Mouse (Mus musculus) MEL (cell line): ENCODE results near the gene Tjp2. TPM values are rescaled to one million over a fixed set of nuclear protein-coding genes. Genes with fewer than 3 reads are reported as not detected.
A peak's percentile ranks its signal among the peaks of the same experiment; 100 is the strongest.
"Not testable (repeated sequence)": the region's sequence is repeated elsewhere in the genome, so short reads cannot be mapped to it uniquely, and the experiment has no call there.

ENCODE experiments used
- DNase-seq: peaks from one replicate; pipeline ENCODE4 v3.0.0; 2011; ENCODE audit warnings: low read depth, low spot score
- H3K27ac ChIP-seq: 2 replicates; pipeline ENCODE4 v1.5.1; 2012; ENCODE audit warnings: low read depth, mild to moderate bottlenecking, control low read depth, low read length, moderate library complexity; ENCODE audit not compliant: control insufficient read depth
- H3K27me3 ChIP-seq, 2 experiments: fragments of 150-350 bp in 1 of 2; sonication (generic) in 1 of 2; 2 replicates each; pipeline ENCODE4 v1.6.1; 2012; ENCODE audit warnings: low read length in 2 of 2, mild to moderate bottlenecking in 2 of 2, improper control_type of control experiment in 1 of 2, moderate library complexity in 1 of 2; ENCODE audit not compliant: insufficient read depth in 2 of 2, control insufficient read depth in 1 of 2
- H3K36me3 ChIP-seq, 2 experiments: 2 replicates each; pipeline ENCODE4 v1.6.1; 2012 to 2014; ENCODE audit warnings: low read length in 2 of 2, improper control_type of control experiment in 1 of 2, inconsistent platforms in 1 of 2, mild to moderate bottlenecking in 1 of 2; ENCODE audit not compliant: insufficient read depth in 2 of 2, control insufficient read depth in 1 of 2
- H3K4me1 ChIP-seq, 2 experiments: fragments of 150-350 bp in 1 of 2; sonication (generic) in 1 of 2; 2 replicates each; pipeline ENCODE4 v1.6.1; 2012; ENCODE audit warnings: low read length in 2 of 2, improper control_type of control experiment in 1 of 2, mild to moderate bottlenecking in 1 of 2; ENCODE audit not compliant: insufficient read depth in 2 of 2, control insufficient read depth in 1 of 2
- H3K4me3 ChIP-seq, 2 experiments: fragments of 150-350 bp in 1 of 2; sonication (generic) in 1 of 2; 2 replicates each; pipeline ENCODE4 v1.5.1; 2012; ENCODE audit warnings: low read depth in 2 of 2, low read length in 2 of 2, mild to moderate bottlenecking in 2 of 2, moderate library complexity in 2 of 2, control low read depth in 1 of 2, improper control_type of control experiment in 1 of 2; ENCODE audit not compliant: control insufficient read depth in 1 of 2, insufficient read depth in 1 of 2
- H3K79me2 ChIP-seq: 2 replicates; pipeline ENCODE4 v1.6.1; 2012; ENCODE audit warnings: mild to moderate bottlenecking, low read length, moderate library complexity; ENCODE audit not compliant: control insufficient read depth, poor library complexity, insufficient read depth
- H3K9ac ChIP-seq: 2 replicates; pipeline ENCODE4 v1.6.1; 2012; ENCODE audit warnings: low read depth, mild to moderate bottlenecking, control low read depth, low read length, moderate library complexity; ENCODE audit not compliant: control insufficient read depth, poor library complexity, severe bottlenecking
- H3K9me3 ChIP-seq: fragments of 150-350 bp; sonication (generic); replicated peaks from 2 replicates; pipeline ENCODE4 v1.6.1; 2012; ENCODE audit warnings: mild to moderate bottlenecking, low read length, improper control_type of control experiment, moderate library complexity; ENCODE audit not compliant: insufficient read depth
- BHLHE40 ChIP-seq: IDR thresholded peaks from 2 replicates; pipeline ENCODE4 v1.6.1; 2012; ENCODE audit warnings: low read depth, mild to moderate bottlenecking, inconsistent platforms, low read length, improper control_type of control experiment, borderline replicate concordance
- CHD2 ChIP-seq: IDR thresholded peaks from 2 replicates; pipeline ENCODE4 v1.6.1; 2011; ENCODE audit warnings: low read length, improper control_type of control experiment
- EP300 ChIP-seq, 2 experiments: IDR thresholded peaks; 2 replicates each; pipeline ENCODE4 v1.6.1; 2011; ENCODE audit warnings: improper control_type of control experiment in 2 of 2, low read length in 2 of 2, low read depth in 1 of 2, mild to moderate bottlenecking in 1 of 2
- ETS1 ChIP-seq: IDR thresholded peaks from 2 replicates; pipeline ENCODE4 v1.6.1; 2012; ENCODE audit warnings: low read depth, mild to moderate bottlenecking, inconsistent platforms, low read length, improper control_type of control experiment, moderate library complexity
- GABPA ChIP-seq: IDR thresholded peaks from 2 replicates; pipeline ENCODE4 v1.6.1; 2012; ENCODE audit warnings: low read depth, mild to moderate bottlenecking, inconsistent platforms, low read length, improper control_type of control experiment, moderate library complexity
- HCFC1 ChIP-seq: IDR thresholded peaks from 2 replicates; pipeline ENCODE4 v1.6.1; 2012; ENCODE audit warnings: low read depth, mild to moderate bottlenecking, inconsistent platforms, low read length, improper control_type of control experiment, moderate library complexity
- KAT2A ChIP-seq: conservative IDR thresholded peaks from 2 replicates; pipeline ENCODE4 v1.6.1; 2012; ENCODE audit warnings: low read depth, low read length, improper control_type of control experiment, inconsistent platforms
- MAFK ChIP-seq: IDR thresholded peaks from 2 replicates; pipeline ENCODE4 v1.6.1; 2011; ENCODE audit warnings: low read depth, mild to moderate bottlenecking, low read length, improper control_type of control experiment, borderline replicate concordance
- MAZ ChIP-seq: IDR thresholded peaks from 2 replicates; pipeline ENCODE4 v1.6.1; 2012; ENCODE audit warnings: low read depth, mild to moderate bottlenecking, inconsistent platforms, low read length, improper control_type of control experiment
- NELFE ChIP-seq: IDR thresholded peaks from 2 replicates; pipeline ENCODE4 v1.6.1; 2011; ENCODE audit warnings: low read depth, low read length, improper control_type of control experiment
- NRF1 ChIP-seq: IDR thresholded peaks from 2 replicates; pipeline ENCODE4 v1.6.1; 2014; ENCODE audit warnings: low read depth, mild to moderate bottlenecking, inconsistent platforms, low read length, improper control_type of control experiment, moderate library complexity; ENCODE audit not compliant: poor library complexity, insufficient read depth, severe bottlenecking
- POLR2A ChIP-seq, 2 experiments: IDR thresholded peaks; 2 replicates each; pipeline ENCODE4 v1.6.1; 2011 to 2012; ENCODE audit warnings: low read length in 2 of 2, mild to moderate bottlenecking in 2 of 2, control low read depth in 1 of 2, improper control_type of control experiment in 1 of 2, low read depth in 1 of 2, moderate library complexity in 1 of 2; ENCODE audit not compliant: control insufficient read depth in 1 of 2, insufficient read depth in 1 of 2, poor library complexity in 1 of 2
- POLR2AphosphoS2 ChIP-seq: IDR thresholded peaks from 2 replicates; pipeline ENCODE4 v1.6.1; 2011; ENCODE audit warnings: low read length, improper control_type of control experiment
- POLR2AphosphoS5 ChIP-seq: IDR thresholded peaks from 2 replicates; pipeline ENCODE4 v1.6.1; 2012; ENCODE audit warnings: low read depth, borderline replicate concordance, mild to moderate bottlenecking, inconsistent platforms, low read length, moderate library complexity, mixed read lengths
- SIN3A ChIP-seq: IDR thresholded peaks from 2 replicates; pipeline ENCODE4 v1.6.1; 2012; ENCODE audit warnings: low read length, improper control_type of control experiment, inconsistent platforms
- SMC3 ChIP-seq: IDR thresholded peaks from 2 replicates; pipeline ENCODE4 v1.6.1; 2011; ENCODE audit warnings: low read depth, low read length, improper control_type of control experiment
- TBP ChIP-seq: IDR thresholded peaks from 2 replicates; pipeline ENCODE4 v1.8.0; 2011; ENCODE audit warnings: low read depth, low read length, improper control_type of control experiment
- TCF12 ChIP-seq: IDR thresholded peaks from 2 replicates; pipeline ENCODE4 v1.6.1; 2014; ENCODE audit warnings: low read depth, mild to moderate bottlenecking, inconsistent platforms, low read length, improper control_type of control experiment, moderate library complexity
- ZMIZ1 ChIP-seq: IDR thresholded peaks from 2 replicates; pipeline ENCODE4 v1.6.1; 2012; ENCODE audit warnings: low read depth, mild to moderate bottlenecking, inconsistent platforms, low read length, improper control_type of control experiment, moderate library complexity
- ZNF384 ChIP-seq: IDR thresholded peaks from 2 replicates; pipeline ENCODE4 v1.6.1; 2012; ENCODE audit warnings: low read depth, mild to moderate bottlenecking, inconsistent platforms, low read length, improper control_type of control experiment
- polyA plus RNA-seq, 2 experiments: library from polyadenylated mRNA; stranded (reverse) in 1 of 2; unstranded in 1 of 2; fragments of >175 nt in 1 of 2; fragments of >200 nt in 1 of 2; gene quantifications; 2 replicates each; pipeline versions ENCODE4 v1.2.1 to v1.2.4; 2012; ENCODE audit warnings: low replicate concordance in 2 of 2, low read depth in 1 of 2; ENCODE audit not compliant: insufficient read length in 2 of 2, insufficient read depth in 1 of 2, missing spikeins in 1 of 2
- total RNA-seq: library from RNA; depleted of rRNA; stranded (reverse); fragments of 300-350 nt; gene quantifications from 2 replicates; pipeline ENCODE4 v1.2.3, GENCODE M21; 2012

Gene Tjp2
- total and polyA plus RNA-seq, 3 experiments: 3.0 to 8.3 TPM; not detected in 1

GRCm38 (mm10) chr19:24238011-24238410, 13.2 kb upstream of the Tjp2 start:
- DNase-seq: no peak
- H3K4me1 ChIP-seq: no peaks in the 10 kb centered on the region
- no peaks in the 10 kb centered on the region; a peak in 1 of 4 replicates for H3K27me3 ChIP-seq
- H3K27ac ChIP-seq: no peak overlapping the region
- H3K79me2 ChIP-seq: no peaks in the 10 kb centered on the region
- TF ChIP-seq ZNF384 (no peak), POLR2AphosphoS2 (no peak), TCF12 (no peak), GABPA (no peak), MAFK (no peak), KAT2A (no peak), NELFE (no peak), NRF1 (no peak), ETS1 (no peak), MAZ (no peak), POLR2A (IDR thresholded peaks at IDR 0.05; ENCODE audit: control insufficient read depth in 1 of 2, insufficient read depth in 1 of 2, low read depth in 1 of 2, low read length in 2 of 2, poor library complexity in 1 of 2) (no peak), CHD2 (no peak), HCFC1 (no peak), EP300 (IDR thresholded peaks at IDR 0.05; ENCODE audit: low read depth in 1 of 2, low read length in 2 of 2) (no peak)
- TF ChIP-seq, all 39 proteins: peak for 0
- Histone ChIP-seq H3K36me3 (no peaks in the 10 kb centered on the region), H3K4me3 (no peak overlapping the region), H3K9me3 (no peaks in the 10 kb centered on the region), H3K9ac (no peak overlapping the region)

- H3K9me3 ChIP-seq, DNase-seq, H3K9ac ChIP-seq, H3K4me1 ChIP-seq, H3K36me3 ChIP-seq, H3K4me3 ChIP-seq, H3K27me3 ChIP-seq, H3K79me2 ChIP-seq, H3K27ac ChIP-seq: not testable (repeated sequence)
- peak; percentile 45; the same call in 1 of the 2 replicates for TF ChIP-seq POLR2AphosphoS5
These were observed 7.5 kb upstream of the Tjp2 start for GRCm38 (mm10) chr19:24232356-24232755.

- H3K27ac ChIP-seq: no peak overlapping the region
- no peaks in the 10 kb centered on the region for H3K36me3 ChIP-seq
- no peaks in the 10 kb centered on the region for H3K9me3 ChIP-seq
- H3K4me3 ChIP-seq: no peak overlapping the region
- no peaks in the 10 kb centered on the region for H3K79me2 ChIP-seq
- H3K4me1 ChIP-seq: no peaks in the 10 kb centered on the region
- no peak overlapping the region for H3K9ac ChIP-seq
- H3K27me3 ChIP-seq: no peaks in the 10 kb centered on the region
- TF ChIP-seq TBP: no peak
- no peak for TF ChIP-seq SMC3
- TF ChIP-seq CHD2: no peak
- TF ChIP-seq GABPA: no peak
- no peak for TF ChIP-seq NRF1
- TF ChIP-seq ZMIZ1: no peak
- no peak for TF ChIP-seq SIN3A
- no peak for TF ChIP-seq BHLHE40
- no peak for TF ChIP-seq ZNF384
- DNase-seq: no peak
These were observed 471 bp upstream of the Tjp2 start for GRCm38 (mm10) chr19:24225305-24225696.
